10 mouse cellular contexts compared by ENCODE assay signal in genomic region chr13:52850024-52850723, GRCm38 (mm10).
DNase-seq lines count a peak whose midpoint lies in the region; ATAC-seq and TF ChIP-seq lines count a peak whose summit lies in the region.
"Had no signal": no experiment of that assay in that cellular context is flagged by ENCODE, and none has a peak within 500 bp of the region (broad histone marks: within the 10 kb centered on the region; RNA-seq: fewer than 3 reads in every experiment).

No protein-coding gene starts in this region.

- no peaks in the 10 kb centered on the region for H3K27me3 ChIP-seq in E14TG2a.4 (ENCODE audit: insufficient read depth, low read length)
- no peaks in the 10 kb centered on the region for H3K27me3 ChIP-seq in intestine, embryonic 16.5 days (replicated peaks; ENCODE audit: control insufficient read depth, insufficient read depth, low read length)
- H3K27me3 ChIP-seq: embryonic facial prominence, embryonic 13.5 days; hindbrain, embryonic 15.5 days had no signal

- WGBS in intestine, embryonic 16.5 days: 72% methylated on average over 15 of the region's 15 CpGs

- ATAC-seq in CD4-positive, CD25-positive, alpha-beta regulatory T cell, adult 4 months: no peak
- peak; percentile 76 for ATAC-seq in intestine, embryonic 16.5 days

- no peaks in the 10 kb centered on the region for H3K9me3 ChIP-seq in E14TG2a.4 (ENCODE audit: low read length)
- H3K9me3 ChIP-seq in intestine, embryonic 16.5 days (ENCODE audit: control insufficient read depth, low read length): no peaks in the 10 kb centered on the region
- H3K9me3 ChIP-seq: embryonic facial prominence, embryonic 13.5 days; hindbrain, embryonic 15.5 days had no signal

- DNase-seq in CD4-positive, CD25-positive, alpha-beta regulatory T cell, adult 2 months (ENCODE audit: low read depth, low spot score): peak; percentile 54
- DNase-seq in layer of hippocampus, adult 2 months (ENCODE audit: low spot score in 2 of 2): no peak
- DNase-seq in layer of hippocampus, postnatal 14 days (ENCODE audit: low spot score in 2 of 2): no peak
- no peak for DNase-seq in retina, embryonic 14.5 days (ENCODE audit: low spot score)
- DNase-seq in embryo, embryonic 10.5 days (ENCODE audit: low spot score): no peak

- H3K27ac ChIP-seq in layer of hippocampus, adult 2 months: no peak overlapping the region
- no peak overlapping the region for H3K27ac ChIP-seq in intestine, embryonic 16.5 days (ENCODE audit: low read length)
- H3K27ac ChIP-seq: embryonic facial prominence, embryonic 13.5 days; hindbrain, embryonic 15.5 days had no signal

- no peaks in the 10 kb centered on the region for H3K36me3 ChIP-seq in E14TG2a.4 (ENCODE audit: insufficient read depth, low read length)
- H3K36me3 ChIP-seq in intestine, embryonic 16.5 days (ENCODE audit: control insufficient read depth, insufficient read depth, low read length): no peaks in the 10 kb centered on the region
- H3K36me3 ChIP-seq: hindbrain, embryonic 15.5 days had no signal

- no peak overlapping the region for H3K4me3 ChIP-seq in layer of hippocampus, adult 2 months
- H3K4me3 ChIP-seq in E14TG2a.4 (replicated peaks; ENCODE audit: low read length): no peak overlapping the region
- H3K4me3 ChIP-seq in intestine, embryonic 16.5 days (ENCODE audit: low read length): no peak overlapping the region
- H3K4me3 ChIP-seq: embryonic facial prominence, embryonic 13.5 days; hindbrain, embryonic 15.5 days had no signal

- peak; percentile 60 for TF ChIP-seq CTCF in layer of hippocampus, adult 2 months (conservative IDR thresholded peaks at IDR 0.05)
- TF ChIP-seq CTCF in E14TG2a.4 (conservative IDR thresholded peaks at IDR 0.05; ENCODE audit: low read length): peak; percentile 40; the same call in 1 of the 2 replicates

- no peak overlapping the region for H3K4me2 ChIP-seq in intestine, embryonic 16.5 days (ENCODE audit: low read depth, low read length)
- H3K4me2 ChIP-seq: embryonic facial prominence, embryonic 13.5 days; hindbrain, embryonic 15.5 days had no signal

- H3K4me1 ChIP-seq in E14TG2a.4 (replicated peaks; ENCODE audit: low read depth, low read length): peaks cover 36% of the 10 kb centered on the region
- peaks cover 6% of the 10 kb centered on the region; the same call in 1 of the 2 replicates for H3K4me1 ChIP-seq in intestine, embryonic 16.5 days (ENCODE audit: control insufficient read depth, insufficient read depth, low read length)

- H3K9ac ChIP-seq in intestine, embryonic 16.5 days (ENCODE audit: low read depth, low read length): no peak overlapping the region
- H3K9ac ChIP-seq: embryonic facial prominence, embryonic 13.5 days; hindbrain, embryonic 15.5 days had no signal
